Mouse (Mus musculus): ENCODE measurements around the gene Orc1. TPM values are rescaled to one million over a fixed set of nuclear protein-coding genes. Genes with fewer than 3 reads are reported as not detected.
A peak's percentile ranks its signal among the peaks of the same experiment; 100 is the strongest.

The Orc1 gene
- polyA plus RNA-seq (2016; fragmentation: Nextera tagmentation; extraction: Ambion mirVana), result 6.7 and 8.5 TPM in 2 replicates

DNA sequence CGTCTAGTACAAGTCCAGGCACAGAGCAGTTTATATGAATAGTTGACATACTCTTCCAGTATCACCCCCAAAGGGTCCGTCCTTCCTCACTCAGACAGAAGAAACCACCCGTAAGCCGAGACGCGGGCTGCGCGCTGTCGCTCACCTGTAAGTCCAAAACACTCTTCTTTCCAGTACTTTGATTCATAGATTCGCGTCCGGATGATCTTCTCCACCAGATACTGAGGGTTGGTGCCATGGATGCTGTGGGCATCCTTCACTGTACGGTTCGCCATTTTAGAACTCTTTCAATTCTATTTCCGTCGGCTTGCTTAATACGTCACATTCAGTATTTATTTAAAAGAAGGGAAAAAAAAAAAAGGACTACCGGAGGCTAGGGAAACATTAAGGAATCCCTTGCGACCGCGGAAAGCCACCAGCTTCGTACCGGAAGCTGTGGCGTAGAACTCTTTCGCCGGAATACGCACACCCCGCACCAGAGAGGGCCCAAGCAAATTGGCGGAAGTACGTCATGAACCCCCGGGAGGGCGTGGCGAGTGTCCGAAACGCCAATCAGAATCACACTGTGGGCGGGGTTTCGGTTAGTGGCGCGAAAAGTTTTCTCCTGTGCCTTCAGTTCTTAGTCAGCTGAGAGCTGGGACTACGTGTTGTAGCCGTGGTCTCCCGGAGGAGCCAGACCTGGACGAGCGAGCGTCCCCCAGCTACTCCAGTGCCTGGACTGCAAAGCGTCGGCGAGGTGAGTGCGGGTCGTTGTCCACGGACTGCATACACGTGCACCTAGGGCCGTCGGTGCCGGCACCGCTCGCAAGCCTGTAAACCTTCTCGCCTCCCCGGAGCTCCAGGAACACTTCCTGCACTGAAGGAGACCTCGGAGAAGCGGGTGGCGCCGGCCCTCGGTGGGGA, at the start of gene Orc1, which contains the start of gene Prpf38a:
TSS of gene Orc1 (plus strand) at position 584 of the 903 bp plus-strand sequence.
TSS of gene Prpf38a (minus strand) at position 497 of the 903 bp plus-strand sequence.
- Histone ChIP-seq H3K4me1 (peaks cover 21% of the 10 kb centered on the region), H3K4me3 (peak within 1 kb of the TSS; percentile 78), H3K27ac (peak within 1 kb of the TSS; percentile 71), H3K36me3 (peaks cover 15% of the 10 kb centered on the region), H3K9ac (peak within 1 kb of the TSS; percentile 77), H3K27me3 (no peaks in the 10 kb centered on the region), H3K4me2 (replicated peaks) (peak within 1 kb of the TSS; percentile 96), H3K9me3 (replicated peaks) (no peaks in the 10 kb centered on the region)
- ATAC-seq (ENCODE audit: low FRiP score), result peak; percentile 99
- under 1% methylated on average over 64 of the region's 64 CpGs for WGBS

DNA sequence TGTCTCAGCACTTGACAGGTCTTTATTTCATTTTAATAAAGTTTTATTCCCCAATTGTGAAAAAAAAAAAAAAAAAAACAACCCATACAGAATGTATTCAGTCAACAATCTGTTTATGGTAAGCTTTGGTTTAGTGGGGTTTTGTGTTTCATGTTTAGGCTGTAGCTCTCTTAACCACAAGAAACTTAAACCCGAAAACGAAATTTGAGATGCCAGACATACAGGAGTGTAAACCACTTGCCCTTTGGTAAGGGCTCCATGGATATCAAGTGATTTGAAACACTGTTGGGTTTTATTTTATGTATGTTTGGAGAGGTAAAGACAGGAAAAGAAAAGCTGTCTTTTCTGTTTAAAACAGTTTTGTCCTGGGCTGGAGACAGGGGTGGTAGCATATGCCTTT, 39.5 kb upstream of the Orc1 start:
- no peak overlapping the region for H3K4me3 ChIP-seq
- H3K36me3 ChIP-seq, result peaks cover 14% of the 10 kb centered on the region
- H3K4me1 ChIP-seq, result no peaks in the 10 kb centered on the region
- no peaks in the 10 kb centered on the region for H3K27me3 ChIP-seq
- WGBS, result 94% methylated on average over 2 of the region's 2 CpGs
- no peaks in the 10 kb centered on the region for H3K9me3 ChIP-seq (replicated peaks)
- no peak overlapping the region for H3K4me2 ChIP-seq (replicated peaks)
- H3K9ac ChIP-seq, result no peak overlapping the region
- no peak overlapping the region for H3K27ac ChIP-seq
- no peak for ATAC-seq (ENCODE audit: low FRiP score)

DNA sequence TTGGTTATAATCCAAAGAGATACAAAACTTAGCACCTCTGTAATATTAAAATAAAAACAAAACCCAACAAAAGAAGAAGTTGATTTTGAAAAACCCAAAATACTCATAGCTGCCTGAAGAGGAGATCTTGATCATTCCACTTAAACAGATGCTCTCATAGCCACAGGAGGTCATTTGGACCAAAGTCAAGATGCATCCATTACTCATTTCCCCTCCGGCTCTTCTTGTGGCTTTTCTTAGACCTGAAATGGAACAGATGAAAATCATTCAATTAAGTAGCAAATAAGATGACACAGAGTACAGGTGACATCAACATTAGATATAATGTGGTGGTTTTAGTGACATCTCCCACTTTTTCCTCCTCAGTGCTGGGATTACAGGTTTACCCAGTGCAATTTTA, 14.2 kb upstream of the Orc1 start:
- 93% methylated on average over 1 of the region's 1 CpGs for WGBS
- Histone ChIP-seq H3K4me1 (no peaks in the 10 kb centered on the region), H3K4me3 (no peak overlapping the region), H3K27ac (no peak overlapping the region), H3K9me3 (replicated peaks) (no peaks in the 10 kb centered on the region), H3K36me3 (peaks cover 84% of the 10 kb centered on the region), H3K9ac (no peak overlapping the region), H3K27me3 (no peaks in the 10 kb centered on the region), H3K4me2 (replicated peaks) (no peak overlapping the region)
- ATAC-seq (ENCODE audit: low FRiP score), result no peak

DNA sequence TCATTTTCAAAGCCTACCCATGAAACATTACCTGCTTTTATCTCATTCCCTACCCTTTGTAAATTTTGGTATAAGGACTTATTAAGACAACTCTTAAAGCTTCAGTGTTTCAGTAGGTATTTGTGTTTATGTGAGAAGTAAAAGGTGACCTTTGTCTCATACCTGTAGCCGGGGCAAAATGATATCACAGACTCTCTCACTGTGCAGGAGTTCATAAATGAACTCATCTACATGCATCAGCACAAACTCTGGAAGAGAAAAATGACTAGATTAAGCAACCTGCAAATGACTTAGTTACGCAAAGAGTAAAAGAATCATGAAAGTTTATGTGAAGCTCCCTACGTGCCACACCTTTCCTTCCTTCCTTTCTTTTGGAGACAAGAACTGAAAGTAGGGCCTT, 6.6 kb upstream of the Orc1 start:
- Histone ChIP-seq H3K4me2 (replicated peaks) (no peak overlapping the region), H3K27ac (no peak overlapping the region), H3K9ac (no peak overlapping the region), H3K4me3 (no peak overlapping the region), H3K9me3 (replicated peaks) (no peaks in the 10 kb centered on the region), H3K27me3 (no peaks in the 10 kb centered on the region), H3K36me3 (peaks cover 61% of the 10 kb centered on the region), H3K4me1 (peaks cover 6% of the 10 kb centered on the region)
- no peak for ATAC-seq (ENCODE audit: low FRiP score)
- 97% methylated on average over 3 of the region's 3 CpGs for WGBS

DNA sequence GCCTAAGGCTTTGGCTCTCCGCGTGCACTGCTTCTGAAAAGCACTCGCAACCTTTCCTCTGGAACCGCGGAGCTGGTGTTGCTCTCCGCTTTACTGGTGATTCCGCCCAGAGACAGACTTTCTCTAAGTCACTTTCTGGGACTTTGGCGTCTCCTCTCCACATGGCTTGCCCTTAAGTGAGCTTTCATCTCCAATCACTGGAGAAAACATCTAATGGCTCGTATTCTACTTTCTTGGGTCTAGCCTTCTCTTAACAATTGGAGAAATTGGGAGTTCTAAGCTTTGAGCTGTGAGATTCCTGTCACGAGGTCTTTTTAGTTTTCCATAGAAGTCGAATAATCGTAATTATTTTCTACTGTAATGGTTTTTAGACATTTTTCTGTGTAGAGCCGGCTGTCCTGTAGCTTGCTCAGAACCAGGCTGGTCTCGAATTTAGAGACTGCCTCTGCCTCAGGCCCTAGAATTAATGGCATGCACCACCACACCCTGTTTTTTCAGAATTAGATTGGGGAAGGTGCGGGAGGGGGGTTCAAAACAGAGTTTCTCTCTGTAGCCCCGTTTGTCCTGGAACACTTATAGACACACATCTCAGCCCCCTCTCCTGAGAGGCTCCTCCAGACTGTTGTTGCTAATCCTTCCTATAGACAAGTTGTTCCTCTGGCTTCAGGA, 654 bp downstream of the Orc1 start:
- H3K9me3 ChIP-seq (replicated peaks), result no peaks in the 10 kb centered on the region
- H3K4me2 ChIP-seq (replicated peaks), result peak overlapping the region; percentile 96
- H3K9ac ChIP-seq, result peak overlapping the region; percentile 63
- no peaks in the 10 kb centered on the region for H3K27me3 ChIP-seq
- H3K4me1 ChIP-seq, result peaks cover 21% of the 10 kb centered on the region
- H3K4me3 ChIP-seq, result peak overlapping the region; percentile 78
- H3K36me3 ChIP-seq, result peaks cover 11% of the 10 kb centered on the region
- H3K27ac ChIP-seq, result no peak overlapping the region
- under 1% methylated on average over 16 of the region's 16 CpGs for WGBS
- ATAC-seq (ENCODE audit: low FRiP score), result no peak

DNA sequence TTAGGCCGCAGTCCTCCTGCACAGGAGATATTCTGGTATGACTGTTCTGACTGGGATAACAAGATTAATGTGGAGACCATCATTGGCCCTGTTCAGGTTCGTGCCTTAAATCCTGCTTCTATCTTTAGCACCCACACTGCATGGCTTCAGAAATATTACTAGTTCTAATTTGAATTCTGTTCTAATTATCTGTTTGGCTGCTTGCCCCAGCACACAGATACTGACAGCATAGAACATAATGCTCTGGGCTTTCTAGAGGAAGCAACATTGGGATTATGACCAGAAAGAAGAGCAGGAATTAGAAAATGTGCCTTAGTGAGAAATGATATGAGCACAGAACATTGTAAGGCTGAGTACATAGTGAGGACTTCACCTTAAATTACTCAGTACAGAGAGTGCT, 14.2 kb downstream of the Orc1 start:
- H3K36me3 ChIP-seq, result no peaks in the 10 kb centered on the region; the same call in 1 of the 2 replicates
- ATAC-seq (ENCODE audit: low FRiP score), result no peak
- no peak overlapping the region for H3K4me2 ChIP-seq (replicated peaks)
- H3K9me3 ChIP-seq (replicated peaks), result no peaks in the 10 kb centered on the region
- no peaks in the 10 kb centered on the region for H3K27me3 ChIP-seq
- H3K9ac ChIP-seq, result no peak overlapping the region
- no peak overlapping the region for H3K27ac ChIP-seq
- no peak overlapping the region for H3K4me3 ChIP-seq
- 93% methylated on average over 2 of the region's 2 CpGs for WGBS
- H3K4me1 ChIP-seq, result no peaks in the 10 kb centered on the region

DNA sequence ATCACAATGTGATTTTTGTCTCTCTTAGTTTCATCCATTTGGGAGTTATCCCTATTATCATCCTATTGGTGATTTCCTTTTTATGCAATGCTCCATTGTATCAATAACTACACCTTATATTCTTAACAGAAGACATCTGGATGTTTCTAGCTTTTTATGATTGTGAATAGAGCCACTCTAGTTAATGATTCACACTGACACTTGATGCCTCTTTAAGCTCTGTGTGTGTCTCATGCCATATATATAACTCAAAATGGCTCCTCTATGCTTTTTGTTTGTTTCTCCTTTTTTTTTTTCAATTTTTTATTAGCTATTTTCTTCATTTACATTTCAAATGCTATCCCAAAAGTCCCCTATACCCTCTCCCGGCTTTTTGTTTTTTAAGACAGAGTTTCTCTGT, 16.6 kb downstream of the Orc1 start:
- no peak overlapping the region for H3K27ac ChIP-seq
- no peak overlapping the region for H3K4me2 ChIP-seq (replicated peaks)
- no peak overlapping the region for H3K4me3 ChIP-seq
- H3K9ac ChIP-seq, result no peak overlapping the region
- H3K9me3 ChIP-seq (replicated peaks), result no peaks in the 10 kb centered on the region
- 88% methylated on average over 1 of the region's 1 CpGs for WGBS
- peaks cover 6% of the 10 kb centered on the region; the same call in 1 of the 2 replicates for H3K36me3 ChIP-seq
- no peaks in the 10 kb centered on the region for H3K27me3 ChIP-seq
- no peaks in the 10 kb centered on the region for H3K4me1 ChIP-seq
- ATAC-seq (ENCODE audit: low FRiP score), result no peak

DNA sequence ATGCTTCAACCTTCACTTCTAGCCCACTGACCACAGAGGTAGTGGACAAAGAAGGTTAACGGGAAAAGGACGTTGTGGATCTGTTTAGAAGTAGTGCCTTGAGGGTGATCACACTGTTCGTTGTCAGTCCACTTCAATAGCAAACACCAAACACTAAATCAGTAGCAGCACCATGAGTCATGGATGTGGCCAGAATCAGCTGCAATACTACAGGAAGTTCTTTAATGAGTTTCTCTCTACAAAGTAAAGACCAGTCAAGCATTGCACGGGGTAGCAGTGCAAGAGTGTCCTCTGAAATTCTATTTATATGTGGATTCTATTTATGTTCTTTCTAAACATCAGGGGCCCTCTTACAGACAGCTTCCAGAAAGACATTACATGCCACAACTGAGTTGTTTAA, 19.1 kb downstream of the Orc1 start:
- Histone ChIP-seq H3K36me3 (peaks cover 18% of the 10 kb centered on the region), H3K27me3 (no peaks in the 10 kb centered on the region), H3K27ac (no peak overlapping the region), H3K4me1 (no peaks in the 10 kb centered on the region), H3K9me3 (replicated peaks) (no peaks in the 10 kb centered on the region), H3K4me3 (no peak overlapping the region), H3K9ac (no peak overlapping the region), H3K4me2 (replicated peaks) (no peak overlapping the region)
- WGBS, result 89% methylated on average over 4 of the region's 4 CpGs
- no peak for ATAC-seq (ENCODE audit: low FRiP score)

DNA sequence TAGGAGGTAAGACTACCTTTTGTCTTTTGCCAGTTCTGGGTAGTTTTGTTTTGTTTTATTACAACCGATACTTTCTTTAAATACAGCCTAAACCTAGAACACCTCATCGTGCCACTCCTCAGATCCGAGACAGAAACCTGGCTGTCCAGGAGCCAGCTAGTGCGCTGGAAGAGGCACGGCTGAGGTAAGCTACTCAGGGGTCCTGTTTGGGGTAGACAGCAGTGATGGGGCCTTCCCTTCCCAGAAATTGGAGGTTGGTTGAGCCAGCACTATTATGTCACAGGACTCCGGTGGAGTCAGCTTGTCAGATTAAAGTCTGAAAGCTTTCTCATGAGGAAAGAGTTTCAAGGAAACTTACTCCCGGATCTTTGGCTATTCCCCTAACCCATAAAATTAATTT, 22.6 kb downstream of the Orc1 start:
- no peak for ATAC-seq (ENCODE audit: low FRiP score)
- H3K36me3 ChIP-seq, result peaks cover 46% of the 10 kb centered on the region

DNA sequence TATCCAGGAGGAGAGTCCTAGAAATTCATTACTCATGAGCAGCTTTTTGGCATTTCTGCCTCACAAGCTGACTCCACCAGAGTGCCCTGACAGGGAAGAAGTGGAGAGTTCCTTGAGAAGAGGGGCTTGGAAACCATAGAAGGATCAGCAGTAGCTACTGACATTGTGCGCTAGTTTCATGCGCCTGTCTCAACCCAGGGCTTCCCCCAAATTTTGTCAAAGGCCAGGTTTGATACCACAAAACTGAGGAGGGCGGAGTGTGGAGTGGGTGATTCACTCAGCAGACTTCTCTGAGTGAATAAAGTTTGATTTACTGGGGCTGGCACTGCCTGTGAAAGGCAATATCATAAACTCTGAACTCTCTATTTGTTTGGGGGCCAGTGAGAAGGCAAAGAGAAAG, 29.4 kb downstream of the Orc1 start:
- no peak for ATAC-seq (ENCODE audit: low FRiP score)
- 96% methylated on average over 3 of the region's 3 CpGs for WGBS
- H3K4me2 ChIP-seq (replicated peaks), result no peak overlapping the region
- no peak overlapping the region for H3K4me3 ChIP-seq
- H3K9me3 ChIP-seq (replicated peaks), result no peaks in the 10 kb centered on the region
- H3K9ac ChIP-seq, result no peak overlapping the region
- peaks cover 28% of the 10 kb centered on the region for H3K36me3 ChIP-seq
- no peaks in the 10 kb centered on the region for H3K27me3 ChIP-seq
- H3K27ac ChIP-seq, result no peak overlapping the region
- no peaks in the 10 kb centered on the region for H3K4me1 ChIP-seq

More for the DNA sequence above, 22.6 kb downstream of the Orc1 start:
- Histone ChIP-seq H3K4me1 (no peaks in the 10 kb centered on the region), H3K27ac (no peak overlapping the region), H3K4me3 (no peak overlapping the region), H3K27me3 (no peaks in the 10 kb centered on the region), H3K9ac (no peak overlapping the region), H3K9me3 (replicated peaks) (no peaks in the 10 kb centered on the region), H3K4me2 (replicated peaks) (no peak overlapping the region)
- WGBS, result 98% methylated on average over 7 of the region's 7 CpGs

DNA sequence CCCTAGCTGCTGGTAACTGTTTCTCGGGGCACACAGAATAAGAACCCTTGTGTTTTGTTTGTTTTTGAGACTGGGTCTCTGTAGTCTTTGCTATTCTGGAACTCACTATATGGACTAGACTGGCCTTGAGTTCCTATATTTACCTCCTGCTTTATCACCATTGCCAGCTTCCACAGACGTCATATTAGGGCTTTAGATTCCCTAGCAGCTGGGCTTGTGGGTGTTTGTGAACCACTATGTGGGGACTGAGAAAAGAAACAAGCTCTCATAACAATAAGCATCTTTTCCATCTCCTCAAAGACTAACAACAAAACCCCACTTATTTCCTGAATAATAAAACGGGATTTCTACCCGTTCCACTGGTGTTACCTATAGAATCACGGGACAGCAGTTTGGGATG, 31.7 kb downstream of the Orc1 start:
- Histone ChIP-seq H3K4me1 (no peaks in the 10 kb centered on the region), H3K27me3 (no peaks in the 10 kb centered on the region), H3K4me2 (replicated peaks) (no peak overlapping the region), H3K27ac (no peak overlapping the region), H3K36me3 (0 out of 2 replicates have a peak, but pooled peaks cover 9% of the 10 kb centered on the region), H3K9me3 (replicated peaks) (no peaks in the 10 kb centered on the region), H3K4me3 (no peak overlapping the region), H3K9ac (no peak overlapping the region)
- 91% methylated on average over 5 of the region's 5 CpGs for WGBS
- ATAC-seq (ENCODE audit: low FRiP score), result no peak

DNA sequence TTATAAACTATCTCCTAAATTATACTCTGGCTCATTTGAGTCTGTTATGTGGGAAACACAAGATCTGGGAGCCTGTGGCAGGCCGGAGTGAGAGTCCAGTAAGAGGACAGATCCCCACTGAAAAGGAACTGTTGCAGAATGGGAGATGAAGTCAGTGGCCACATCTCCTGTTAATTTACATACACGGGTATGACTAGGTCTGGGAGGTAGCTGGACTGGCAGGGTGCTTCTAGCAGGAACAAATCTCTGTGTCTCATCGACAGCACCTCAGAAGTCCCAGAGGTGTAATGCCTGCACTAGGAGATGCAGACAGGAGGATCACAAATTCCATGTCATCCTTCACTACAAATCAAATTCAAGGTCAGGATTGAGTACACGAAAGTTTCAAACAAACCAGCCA, 39.4 kb downstream of the Orc1 start:
- H3K27ac ChIP-seq, result no peak overlapping the region
- H3K9ac ChIP-seq, result peak overlapping the region; percentile 95
- H3K27me3 ChIP-seq, result no peaks in the 10 kb centered on the region
- H3K4me2 ChIP-seq (replicated peaks), result peak overlapping the region; percentile 80
- H3K4me3 ChIP-seq, result no peak overlapping the region
- no peak for ATAC-seq (ENCODE audit: low FRiP score)
- no peaks in the 10 kb centered on the region for H3K9me3 ChIP-seq (replicated peaks)
- peaks cover 7% of the 10 kb centered on the region; the same call in 1 of the 2 replicates for H3K36me3 ChIP-seq
- H3K4me1 ChIP-seq, result peaks cover 16% of the 10 kb centered on the region
- WGBS, result 65% methylated on average over 4 of the region's 4 CpGs
